Mouse (Mus musculus) layer of hippocampus, adult 9-10 months (tissue): ENCODE data around the gene Gm13084.
"Not testable (repeated sequence)": the region's sequence is repeated elsewhere in the genome, so short reads cannot be mapped to it uniquely, and the experiment has no call there.

Experiments
- DNase-seq: peaks from one replicate; pipeline ENCODE4 v3.0.0; 2022; ENCODE audit warnings: low spot score

Gm13084 gene

GRCm38 (mm10) chr4:143815993-143816392, at the start of gene Gm13084:
Gene Gm13084, minus strand, starts transcription at chr4:143816093.
- DNase-seq: no peak

- DNase-seq: not testable (repeated sequence)
Measured at GRCm38 (mm10) chr4:143846197-143846596, 30.3 kb upstream of the Gm13084 start, which contains the start of gene Gm13103. Gene Gm13103, plus strand, starts transcription at chr4:143846497.

DNA sequence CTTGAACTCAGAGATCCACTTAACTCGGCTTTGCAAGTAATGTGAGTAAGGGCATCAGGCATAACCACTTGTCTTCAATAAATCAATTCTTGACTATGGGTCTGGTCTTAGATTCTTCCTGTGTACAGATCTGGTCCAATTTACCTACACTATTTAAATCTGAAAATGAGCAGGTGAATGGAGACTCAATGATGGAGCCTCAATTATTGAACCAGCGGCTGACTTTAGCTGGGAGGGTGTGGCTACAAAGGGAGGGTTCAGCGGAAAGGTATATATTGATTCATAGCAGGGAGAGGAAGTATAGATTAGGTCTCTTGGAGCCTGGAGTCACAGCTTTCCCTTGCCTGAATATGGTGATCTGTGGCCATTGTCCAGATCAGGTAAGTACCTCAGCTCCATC, 26.8 kb downstream of the Gm13084 start, which contains the start of gene Gm13023:
Gene Gm13023 (plus strand): TSS at position 301 of the 400 bp plus-strand sequence.
- not testable (repeated sequence) for DNase-seq
